Mouse (Mus musculus): ENCODE results near the gene Traf6.

DNA sequence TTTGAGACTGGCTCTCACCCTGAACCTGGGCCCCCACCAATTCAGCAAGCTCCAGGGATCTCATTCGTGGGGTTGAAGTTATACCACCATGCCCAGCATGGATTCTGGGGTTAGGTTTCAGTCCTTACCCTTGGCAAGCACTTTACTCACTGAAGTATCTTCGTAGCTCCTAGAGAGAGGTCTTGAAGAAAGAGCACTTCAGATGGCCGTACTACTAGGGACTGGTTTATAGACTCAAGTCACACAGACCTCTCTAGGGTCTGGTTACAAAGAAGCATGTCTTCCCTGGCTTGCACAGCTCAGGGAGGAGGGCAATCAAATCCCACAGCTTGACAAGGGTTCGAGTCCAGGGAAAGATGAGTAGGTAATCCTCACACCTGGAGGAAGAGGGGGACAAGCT lies 43.6 kb downstream of the Traf6 start:
- TF ChIP-seq CTCF (IDR thresholded peaks at IDR 0.05; ENCODE audit: borderline replicate concordance, insufficient read depth, low read length) (no peak), POLR2A (IDR thresholded peaks at IDR 0.05; ENCODE audit: low read depth, low read length) (no peak)

All from embryonic fibroblast, embryonic 13.5 days (primary cell).